Mouse (Mus musculus) adrenal gland, adult (tissue): ENCODE measurements around the gene Cyp2b10.
"Not testable (repeated sequence)": the region's sequence is repeated elsewhere in the genome, so short reads cannot be mapped to it uniquely, and the experiment has no call there.

Source experiments
- DNase-seq, 2 experiments: peaks; one replicate each; pipeline ENCODE4 v3.0.0; 2022 to 2023; ENCODE audit warnings: low spot score in 1 of 2; ENCODE audit not compliant: inconsistent age in 2 of 2

Cyp2b10 gene

DNA sequence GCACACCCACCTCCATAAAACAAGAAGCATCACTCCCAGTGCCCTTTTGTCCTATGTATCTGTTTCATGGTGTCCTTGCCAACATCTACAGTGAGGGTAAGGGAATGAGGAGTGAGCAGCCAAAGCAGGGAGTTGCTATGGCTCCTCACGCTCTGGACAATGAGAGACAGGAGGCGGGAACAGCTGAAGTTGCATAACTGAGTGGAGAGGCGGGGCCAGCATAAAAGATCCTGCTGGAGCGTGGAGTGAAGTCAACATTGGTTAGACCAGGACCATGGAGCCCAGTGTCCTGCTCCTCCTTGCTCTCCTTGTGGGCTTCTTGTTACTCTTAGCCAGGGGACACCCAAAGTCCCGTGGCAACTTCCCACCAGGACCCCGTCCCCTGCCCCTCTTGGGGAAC, at the start of gene Cyp2b10:
TSS of gene Cyp2b10 (plus strand) at position 210 of the 400 bp plus-strand sequence.
- peak in 1 of 2 experiments; percentile 26 for DNase-seq

GRCm38 (mm10) chr7:25847722-25848443, 49.5 kb upstream of the Cyp2b10 start:
- peak; percentile 82 to 97 for DNase-seq

DNA sequence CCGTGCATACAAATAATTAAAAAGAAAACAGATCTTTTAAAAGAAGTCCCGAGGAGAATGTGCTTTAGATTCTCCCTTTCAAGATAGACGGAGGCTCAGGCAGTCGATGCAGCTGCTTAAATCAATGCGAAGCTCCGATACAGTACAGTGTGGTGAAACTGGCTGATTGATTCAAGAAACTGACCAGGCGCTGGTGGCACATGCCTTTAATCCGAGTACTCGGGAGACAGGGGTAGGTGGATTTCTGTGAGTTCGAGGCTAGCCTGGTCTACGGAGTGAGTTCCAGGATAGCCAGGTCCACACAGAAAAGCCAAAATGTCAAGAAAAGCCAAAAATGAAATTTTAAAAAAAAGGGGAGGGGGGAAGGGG, 49.0 kb upstream of the Cyp2b10 start:
- DNase-seq: peak in 1 of 2 experiments; percentile 18

GRCm38 (mm10) chr7:25855082-25855481, 42.3 kb upstream of the Cyp2b10 start:
- DNase-seq: peak; percentile 56 to 88

DNA sequence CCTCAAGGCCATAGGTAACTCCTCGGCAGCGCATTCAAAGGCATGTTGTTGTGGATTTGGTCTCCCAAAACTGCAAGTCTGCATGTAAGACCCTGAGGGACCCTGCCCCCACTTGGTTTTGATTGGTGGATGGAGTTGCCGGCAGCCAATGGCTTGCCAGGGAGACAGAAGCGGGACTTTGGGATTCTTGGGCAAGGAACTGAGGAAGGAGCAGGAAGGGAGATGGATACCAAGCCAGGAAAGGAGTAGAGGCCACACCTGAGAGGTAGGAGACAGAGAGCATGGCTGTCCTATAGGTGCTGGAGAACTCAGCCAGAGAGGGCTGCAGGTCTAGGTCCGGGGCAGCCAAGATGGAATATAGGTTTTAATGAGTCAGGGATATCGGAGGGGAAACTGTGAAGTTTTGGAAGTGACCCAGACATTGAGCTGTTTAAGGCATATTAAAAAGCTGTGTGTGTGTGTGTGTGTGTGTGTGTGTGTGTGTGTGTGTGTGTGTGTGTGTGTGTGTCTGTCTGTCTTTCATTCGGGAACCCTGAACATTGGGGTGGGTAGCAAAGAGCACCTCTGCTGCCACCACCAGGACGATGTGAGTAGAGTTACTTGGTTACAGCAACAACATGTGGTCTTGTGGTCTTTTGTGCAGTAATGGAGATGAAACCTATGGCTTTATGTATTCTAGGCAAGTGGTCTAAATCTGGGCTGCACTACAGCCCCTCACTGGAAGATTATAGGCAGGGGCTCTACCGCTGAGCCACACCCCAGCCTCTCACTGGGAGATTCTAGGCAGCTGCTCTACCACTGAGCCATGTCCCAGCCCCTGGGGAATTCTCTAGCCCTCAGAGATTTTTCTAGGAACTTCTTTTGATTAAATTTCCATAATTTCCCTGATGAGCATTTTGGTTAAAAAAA, 37.2 kb upstream of the Cyp2b10 start:
- DNase-seq: no peak

- no peak for DNase-seq
These were observed 35.1 kb upstream of the Cyp2b10 start for GRCm38 (mm10) chr7:25862365-25862764.

DNA sequence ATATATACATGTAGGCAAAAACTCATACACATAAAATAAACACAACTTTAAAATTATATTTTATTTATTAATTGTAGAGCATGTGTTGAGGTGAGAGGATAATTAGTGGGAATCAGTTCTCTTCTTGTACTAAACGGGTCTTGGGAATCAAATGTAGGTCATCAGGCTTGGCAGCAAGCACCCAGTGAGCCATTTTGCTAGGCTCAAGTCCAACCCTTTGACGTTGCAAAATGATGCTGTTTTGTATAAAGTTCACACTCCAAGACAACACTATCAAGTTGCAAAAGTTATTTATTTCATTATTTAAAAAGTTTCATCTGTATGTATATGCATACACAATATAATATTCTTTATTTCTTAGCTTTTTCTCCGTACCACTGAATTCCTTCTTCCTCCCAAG, 33.7 kb upstream of the Cyp2b10 start:
- DNase-seq: peak in 1 of 2 experiments; percentile 52

GRCm38 (mm10) chr7:25864861-25865260, 32.6 kb upstream of the Cyp2b10 start:
- no peak for DNase-seq

DNA sequence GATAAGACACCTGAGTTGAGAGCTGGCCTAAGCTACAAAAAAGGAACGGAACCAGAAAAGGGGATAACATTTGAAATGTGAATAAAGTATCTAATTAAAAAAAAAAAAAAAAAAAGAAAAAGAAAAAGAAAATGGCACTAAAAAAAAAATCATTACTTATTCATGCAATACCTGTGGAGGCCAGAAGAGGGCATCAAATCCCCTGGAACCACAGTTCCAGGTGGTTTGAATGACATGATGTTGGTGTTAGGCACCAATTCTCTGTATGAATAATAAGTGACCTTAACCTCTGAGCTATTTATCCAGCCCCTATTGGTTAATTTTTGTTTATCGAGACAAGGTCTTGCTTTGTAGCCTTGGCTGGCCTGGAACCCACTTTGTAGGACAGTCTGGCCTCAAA, 27.6 kb upstream of the Cyp2b10 start:
- peak in 1 of 2 experiments; percentile 38 for DNase-seq

GRCm38 (mm10) chr7:25872624-25873023, 24.8 kb upstream of the Cyp2b10 start:
- no peak for DNase-seq

DNA sequence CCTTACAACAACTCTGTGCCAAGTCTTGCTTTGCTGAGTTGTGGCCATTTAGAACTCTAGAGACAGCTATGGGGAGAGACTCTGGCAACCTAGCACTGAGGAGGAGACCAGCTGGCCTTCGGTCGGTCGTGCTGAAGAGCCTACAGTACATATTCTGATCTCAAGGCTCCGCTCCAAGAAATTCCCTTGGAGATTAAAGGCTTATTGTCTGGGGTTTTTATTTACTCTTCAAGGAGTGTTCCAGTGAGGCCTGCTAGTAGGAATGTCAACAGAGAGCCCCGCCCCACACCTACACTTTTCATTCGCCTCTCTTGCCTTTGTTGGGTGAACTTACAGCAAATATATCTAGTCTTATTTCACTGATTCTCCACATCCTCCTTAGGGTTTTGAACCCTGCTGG, 18.7 kb upstream of the Cyp2b10 start:
- DNase-seq: no peak

DNA sequence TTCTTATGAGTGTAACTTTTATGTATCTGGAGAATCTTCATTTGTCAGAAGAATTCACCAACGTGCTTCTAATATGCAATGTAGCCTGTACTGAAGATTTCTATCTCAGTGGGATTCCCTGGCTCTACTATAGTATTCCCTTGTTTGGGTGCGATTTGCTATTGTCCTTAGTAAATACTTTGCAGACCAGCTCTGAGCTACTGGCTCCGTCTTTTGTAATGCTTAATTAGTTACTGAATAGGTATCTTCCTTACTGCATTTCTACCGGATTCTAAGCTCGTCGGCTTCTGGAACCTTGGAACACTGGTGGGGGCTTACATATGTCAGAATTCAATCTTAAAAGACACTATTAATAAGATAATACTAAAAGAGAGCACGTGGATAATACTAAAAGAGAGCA, 16.7 kb upstream of the Cyp2b10 start:
- DNase-seq: not testable (repeated sequence)

DNA sequence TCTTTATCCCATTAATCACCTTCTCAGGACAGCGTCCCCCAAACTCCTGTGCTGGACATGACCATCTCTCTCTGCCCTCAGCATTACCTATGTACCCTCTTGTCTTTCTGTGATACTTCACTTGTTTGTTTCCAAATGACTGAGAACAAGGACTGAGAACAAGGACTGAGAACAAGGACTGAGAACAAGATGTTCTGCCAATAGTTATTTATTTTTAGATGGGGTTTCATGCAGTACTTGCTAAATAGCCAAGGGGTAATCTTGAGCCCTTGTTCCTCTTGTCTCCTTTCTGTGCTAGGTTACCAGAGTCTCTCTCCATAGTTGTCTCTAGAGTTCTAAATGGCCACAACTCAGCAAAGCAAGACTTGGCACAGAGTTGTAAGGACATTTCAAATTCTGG, 13.1 kb upstream of the Cyp2b10 start:
- no peak for DNase-seq

GRCm38 (mm10) chr7:25887758-25888157, 9.7 kb upstream of the Cyp2b10 start:
- no peak for DNase-seq

DNA sequence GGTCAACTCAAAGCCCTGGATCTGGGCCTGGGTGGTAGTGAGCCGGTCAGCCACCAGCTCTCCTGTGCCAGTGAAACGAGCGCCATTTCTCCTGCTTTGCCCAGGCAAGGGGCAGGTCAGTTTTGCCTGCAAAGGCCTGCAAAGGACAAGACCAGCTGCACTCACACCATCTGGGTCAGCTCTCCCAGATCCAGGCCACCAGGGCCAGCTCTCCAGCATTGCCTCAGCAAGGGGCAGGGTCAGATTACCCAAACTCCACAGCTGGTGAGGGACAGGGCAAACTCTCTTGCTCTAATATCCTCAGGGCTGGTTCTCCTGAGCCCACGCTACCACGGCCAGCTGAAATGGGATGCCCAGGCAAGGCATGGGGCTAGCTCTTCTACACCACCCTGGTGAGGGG, 4.3 kb upstream of the Cyp2b10 start:
- DNase-seq: peak in 1 of 2 experiments; percentile 26

GRCm38 (mm10) chr7:25895162-25895561, 2.3 kb upstream of the Cyp2b10 start:
- peak; percentile 14 to 75 for DNase-seq

GRCm38 (mm10) chr7:25898064-25898463, 644 bp downstream of the Cyp2b10 start:
- DNase-seq: no peak

DNA sequence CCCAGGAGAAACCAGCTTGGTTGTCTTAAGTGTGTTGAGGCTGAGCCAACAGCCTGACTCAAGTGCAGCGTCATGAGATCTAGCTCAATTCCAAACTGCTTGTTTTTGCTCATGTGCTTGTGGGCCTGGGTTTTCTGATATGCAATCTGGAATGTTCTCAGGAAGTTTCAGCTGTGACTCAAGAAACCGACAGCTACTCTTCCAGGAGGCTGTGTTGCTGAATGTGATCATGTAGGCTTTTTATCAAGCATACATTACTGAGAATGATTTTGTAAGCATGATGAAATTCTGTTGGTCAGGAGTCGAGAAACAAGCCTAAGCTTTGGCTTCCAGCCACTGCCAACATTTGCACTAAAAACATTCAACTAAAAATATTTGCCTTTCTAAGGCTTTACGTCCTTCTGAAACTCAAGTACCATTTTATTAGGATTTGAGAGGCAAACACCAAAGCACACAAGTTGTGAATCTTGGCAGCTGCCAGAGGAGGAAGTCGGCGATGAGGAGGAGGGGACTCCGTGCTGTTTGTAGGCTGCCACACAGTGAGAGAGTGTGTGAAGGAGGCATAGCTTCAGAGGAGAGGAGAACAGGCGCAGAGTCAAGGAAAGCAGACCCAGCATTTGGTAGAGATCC, 4.8 kb downstream of the Cyp2b10 start:
- peak in 1 of 2 experiments; percentile 45 for DNase-seq

- DNase-seq: no peak
These were observed 5.7 kb downstream of the Cyp2b10 start for GRCm38 (mm10) chr7:25903156-25903555.

GRCm38 (mm10) chr7:25904066-25904465, 6.6 kb downstream of the Cyp2b10 start:
- peak in 1 of 2 experiments; percentile 43 for DNase-seq

DNA sequence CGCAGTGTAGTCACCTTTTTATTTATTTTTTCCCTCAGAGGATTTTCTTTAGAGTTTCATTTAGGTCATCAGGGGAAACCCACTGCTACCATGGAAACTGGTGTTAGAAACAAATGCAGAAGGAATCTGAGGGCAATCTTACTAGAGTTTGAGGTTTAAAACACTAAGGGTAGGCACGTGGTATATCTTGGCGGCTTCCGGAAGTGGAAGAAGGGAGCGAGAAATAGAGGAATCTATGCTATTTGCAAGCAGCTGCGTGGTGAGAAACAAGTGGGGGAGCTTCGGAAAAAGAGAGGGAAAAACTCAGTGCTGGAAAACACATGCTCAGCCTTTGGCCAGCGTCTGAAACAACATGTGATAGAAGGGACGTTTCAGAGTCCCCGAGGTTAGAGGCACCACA, 7.1 kb downstream of the Cyp2b10 start:
- DNase-seq: no peak

DNA sequence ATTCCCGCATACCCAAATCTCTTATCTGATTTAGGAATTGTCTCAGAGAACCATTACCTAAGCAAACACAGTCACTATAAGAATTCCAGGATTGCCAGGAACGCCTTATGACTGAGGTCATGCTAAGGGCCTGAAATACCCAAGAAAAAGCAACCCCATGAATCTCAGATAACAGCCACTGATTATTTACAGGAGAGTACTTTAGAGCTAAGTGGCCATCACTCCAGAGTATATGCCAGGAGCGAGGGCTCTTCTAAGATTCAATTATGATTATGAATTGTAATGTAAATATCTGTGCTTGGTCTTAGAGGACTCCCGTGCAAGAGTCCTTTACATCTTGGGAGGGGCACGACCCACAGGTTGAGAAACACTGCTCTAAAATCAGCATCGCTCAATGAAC, 10.0 kb downstream of the Cyp2b10 start:
- DNase-seq: no peak
